Mouse (Mus musculus) thymus, postnatal 25 days (tissue): ENCODE data around the gene Ppp3ca.
A peak's percentile ranks its signal among the peaks of the same experiment; 100 is the strongest.

Source experiments
- DNase-seq: peaks from one replicate; pipeline ENCODE4 v3.0.0; 2022

Gene Ppp3ca

DNA sequence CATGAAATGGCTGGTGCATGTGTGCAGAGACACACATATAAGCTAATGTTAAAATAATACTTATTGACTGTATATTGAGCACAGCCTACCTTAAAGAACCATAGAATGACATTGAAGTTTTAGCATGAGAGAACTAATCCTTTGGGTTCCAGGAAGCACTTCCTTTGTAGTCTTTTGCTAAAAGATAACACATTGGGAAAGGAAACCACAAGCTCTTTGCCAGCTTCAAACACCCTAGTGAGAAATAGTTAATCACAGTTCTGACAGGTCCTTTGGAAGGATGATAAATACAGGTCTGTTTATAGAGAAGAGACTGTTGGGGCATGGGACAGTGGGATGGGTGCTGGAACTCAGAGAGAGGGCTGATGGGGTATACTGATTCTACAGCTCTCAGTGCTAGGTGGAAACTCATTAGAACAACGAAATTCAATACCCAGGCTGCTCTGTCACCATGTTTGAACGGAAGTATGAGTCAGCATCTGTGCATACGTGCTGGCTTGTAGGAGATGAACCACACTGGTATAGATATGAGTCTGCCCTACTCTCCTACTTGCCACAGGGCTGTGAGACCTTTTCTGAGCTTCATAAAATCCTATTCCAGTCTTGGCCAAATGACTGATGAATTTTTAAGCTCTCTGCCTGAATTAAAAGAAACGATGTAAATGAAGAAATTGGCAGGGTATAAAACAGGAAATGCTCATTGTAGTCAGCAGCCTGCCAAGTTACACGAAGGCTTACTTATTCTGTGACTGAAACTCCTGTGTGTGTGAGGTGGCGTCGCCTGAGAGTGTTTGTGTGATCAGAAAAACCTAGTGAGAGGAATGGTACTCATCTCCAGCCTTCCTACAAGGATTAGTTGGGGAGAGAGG is 271.0 kb downstream of the Ppp3ca start:
- peak; percentile 14 for DNase-seq

DNA sequence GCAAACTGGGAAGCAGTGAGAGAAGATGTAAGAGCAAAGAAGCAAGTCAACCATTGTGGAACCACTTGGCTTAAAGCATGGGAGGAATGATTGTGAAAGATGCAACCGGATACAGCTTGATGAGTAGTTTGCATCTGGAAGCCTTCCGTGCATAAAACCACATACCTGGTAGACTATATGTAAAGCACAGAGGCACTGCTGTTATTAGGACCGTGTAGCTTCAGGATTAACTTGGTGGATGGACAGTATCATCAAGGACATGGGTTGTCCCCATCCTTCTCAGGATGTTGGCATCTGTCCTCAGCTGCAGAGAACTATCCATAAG is 271.6 kb downstream of the Ppp3ca start:
- no peak for DNase-seq

DNA sequence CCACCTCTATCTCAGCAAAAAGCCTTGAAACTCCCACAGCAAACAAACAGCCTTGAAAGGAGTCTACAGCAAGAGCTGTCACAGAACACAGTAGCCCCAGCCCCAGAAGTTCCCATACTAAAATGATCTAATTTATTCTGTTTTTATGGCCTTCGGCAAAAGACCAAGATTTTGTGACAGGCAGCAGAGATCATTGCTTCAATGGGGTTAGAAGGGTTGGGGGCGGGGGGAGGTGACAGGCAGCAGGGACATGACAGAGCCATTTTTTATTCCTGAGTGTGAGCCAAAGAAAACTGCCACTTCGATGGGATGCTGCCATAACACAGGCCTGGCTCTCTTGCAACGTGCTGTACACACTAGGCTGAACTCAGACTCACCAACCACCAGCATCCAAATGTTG is 275.6 kb downstream of the Ppp3ca start:
- DNase-seq = no peak

DNA sequence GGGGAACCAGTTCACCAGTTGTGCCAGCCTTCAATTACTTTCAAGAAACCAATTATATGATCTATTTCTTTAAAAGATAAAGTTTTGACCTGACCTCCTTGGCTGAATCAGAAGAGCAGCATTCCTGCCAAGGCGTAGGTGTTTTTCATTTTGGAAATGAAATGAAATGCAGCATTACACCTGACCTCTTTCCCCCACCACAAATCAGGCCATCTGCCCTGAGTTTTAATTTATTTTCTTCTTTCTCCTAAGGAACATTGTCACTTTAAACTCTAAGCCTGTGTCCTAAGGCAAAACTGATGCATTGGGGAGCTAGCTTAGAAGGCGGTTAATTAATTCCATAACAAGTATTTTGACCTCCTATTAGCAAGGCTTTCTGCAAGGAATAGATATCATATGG is 276.7 kb downstream of the Ppp3ca start:
- no peak for DNase-seq

GRCm38 (mm10) chr3:136948142-136948541 is 278.2 kb downstream of the Ppp3ca start:
- DNase-seq = no peak

GRCm38 (mm10) chr3:136951792-136952191 is 281.9 kb downstream of the Ppp3ca start:
- no peak for DNase-seq

DNA sequence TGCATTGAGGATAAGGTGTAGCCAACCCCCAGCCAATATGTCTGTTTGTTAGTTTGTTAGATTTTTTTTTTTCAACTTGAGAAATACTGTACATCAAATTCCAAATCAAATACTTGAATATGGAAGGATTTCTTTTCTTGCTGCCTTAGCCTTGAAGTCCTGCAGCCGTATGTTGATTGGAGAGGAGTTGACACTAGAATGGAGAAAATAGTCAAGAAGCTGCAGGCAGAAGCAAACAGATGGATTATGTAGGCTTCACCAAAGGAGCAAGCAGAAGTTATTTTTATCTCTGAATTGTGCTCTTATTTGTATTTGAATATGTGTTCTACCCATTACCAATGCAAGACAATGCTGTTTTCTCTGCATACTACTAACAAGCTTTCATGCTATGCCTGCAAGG is 282.9 kb downstream of the Ppp3ca start:
- no peak for DNase-seq

GRCm38 (mm10) chr3:136955043-136955442 is 285.1 kb downstream of the Ppp3ca start:
- no peak for DNase-seq

DNA sequence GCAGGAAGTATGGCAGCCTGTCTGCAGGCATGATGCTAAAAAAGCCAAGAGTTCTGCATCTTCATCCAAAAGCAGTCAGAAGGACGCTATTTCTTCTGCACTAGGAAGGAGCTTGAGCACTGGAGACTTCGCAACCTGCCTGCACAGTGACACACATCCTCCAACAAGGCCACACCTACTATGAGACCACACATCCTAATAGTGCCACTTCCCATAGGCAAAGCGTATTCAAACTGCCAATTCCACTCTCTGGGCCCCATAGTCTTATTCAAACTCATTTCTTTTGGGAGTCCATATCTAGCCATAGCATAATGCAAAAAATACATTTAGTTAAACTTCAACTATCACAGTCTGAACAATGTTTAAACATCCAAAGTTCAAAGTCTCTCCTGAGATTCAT is 290.4 kb downstream of the Ppp3ca start:
- DNase-seq = no peak

DNA sequence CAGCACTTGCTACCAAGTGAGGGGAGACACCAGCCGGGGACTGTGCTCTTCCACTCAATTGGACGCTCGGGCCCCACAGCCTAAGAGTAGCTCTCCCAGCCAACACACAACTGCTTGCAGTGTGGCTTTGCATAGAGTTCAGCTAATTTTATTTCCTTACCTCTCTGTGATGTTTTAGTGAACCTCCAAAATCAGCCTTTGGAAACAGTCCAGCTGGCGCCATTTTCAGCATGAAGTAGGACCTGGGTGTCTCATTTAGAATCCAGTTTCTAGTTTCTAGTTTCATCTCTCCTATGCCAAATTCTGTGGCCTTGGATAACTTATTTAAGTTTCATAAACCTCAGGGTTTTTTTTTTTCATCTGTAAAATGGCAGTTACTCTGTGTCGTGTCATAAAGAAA is 296.9 kb downstream of the Ppp3ca start:
- no peak for DNase-seq

GRCm38 (mm10) chr3:136967510-136967909 is 297.6 kb downstream of the Ppp3ca start:
- DNase-seq = no peak

GRCm38 (mm10) chr3:136969796-136970195 is 299.9 kb downstream of the Ppp3ca start:
- no peak for DNase-seq

GRCm38 (mm10) chr3:136977859-136978258 is 307.9 kb downstream of the Ppp3ca start:
- DNase-seq = no peak

- DNase-seq = no peak
Observed at GRCm38 (mm10) chr3:136980915-136981588, 311.1 kb downstream of the Ppp3ca start.

- no peak for DNase-seq
Observed at GRCm38 (mm10) chr3:136981589-136981924, 311.6 kb downstream of the Ppp3ca start.

- no peak for DNase-seq
Observed at GRCm38 (mm10) chr3:136982021-136982420, 312.1 kb downstream of the Ppp3ca start.

DNA sequence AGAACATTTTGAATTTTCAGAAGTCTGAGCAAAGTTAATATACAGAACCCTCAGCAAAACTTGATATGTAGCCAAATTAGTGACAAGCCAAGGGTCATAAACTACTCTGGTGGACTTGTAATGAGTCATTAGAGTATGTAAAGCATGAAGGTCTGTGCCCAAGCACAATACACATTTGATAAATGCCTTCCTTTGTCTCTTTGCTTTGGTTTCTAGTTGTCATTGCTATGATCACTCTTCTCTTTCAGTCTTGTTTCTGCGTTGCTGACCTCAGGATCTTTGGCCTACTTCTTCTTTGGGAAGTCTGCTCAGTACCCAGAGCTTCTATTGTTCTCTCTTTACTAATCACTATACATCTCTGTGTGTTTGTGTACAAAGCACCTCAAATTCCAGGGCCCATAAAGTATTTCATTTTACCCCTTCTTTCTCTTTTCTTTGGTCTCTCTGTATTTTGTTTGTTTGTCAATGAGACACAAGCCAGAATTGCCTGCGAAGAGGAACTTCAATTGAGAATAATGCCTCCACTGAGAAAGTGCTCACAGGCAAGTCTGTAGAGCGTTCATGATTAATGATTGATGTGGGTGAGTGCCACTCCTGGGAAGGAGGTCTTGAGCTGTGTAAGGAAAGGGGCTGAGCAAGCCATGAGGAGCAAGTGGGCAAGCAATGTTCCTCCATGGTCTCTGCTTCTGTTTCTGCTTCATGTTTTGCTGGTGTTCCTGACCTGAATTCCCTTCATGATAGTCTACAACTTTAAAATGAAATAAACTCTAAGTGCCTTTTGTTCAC is 316.4 kb downstream of the Ppp3ca start:
- no peak for DNase-seq
